Mouse (Mus musculus) embryonic fibroblast, embryonic 13.5 days (primary cell): Measurements from ENCODE around the gene Stpg3.

Experiments used
- CTCF ChIP-seq: IDR thresholded peaks from 2 replicates; pipeline ENCODE4 v1.5.1; 2011; ENCODE audit warnings: mild to moderate bottlenecking, control low read depth, low read length, moderate library complexity, borderline replicate concordance; ENCODE audit not compliant: insufficient read depth
- POLR2A ChIP-seq: IDR thresholded peaks from 2 replicates; pipeline ENCODE4 v1.6.1; 2011; ENCODE audit warnings: low read depth, mild to moderate bottlenecking, control low read depth, low read length, moderate library complexity

GRCm38 (mm10) chr2:25168665-25168978 lies 45.8 kb downstream of the Stpg3 start:
- TF ChIP-seq CTCF = no peak
- no peak for TF ChIP-seq POLR2A
